Mouse (Mus musculus): ENCODE data around the gene Lman1l.

GRCm38 (mm10) chr9:57557215-57557614, 63.4 kb downstream of the Lman1l start:
- TF ChIP-seq CTCF (IDR thresholded peaks at IDR 0.05; ENCODE audit: low read depth): no peak
- no peak for TF ChIP-seq EP300 (IDR thresholded peaks at IDR 0.05; ENCODE audit: low read depth)
